Mouse (Mus musculus) megakaryocyte, embryonic 14.5 days (primary cell): ENCODE data around the gene Foxo3.

Experiments
- FLI1 ChIP-seq: IDR thresholded peaks from 2 replicates; pipeline ENCODE4 v1.6.1; 2012; ENCODE audit warnings: low read length, inconsistent platforms, mixed read lengths
- GATA1 ChIP-seq: IDR thresholded peaks from 3 replicates; pipeline ENCODE4 v1.6.1; 2012; ENCODE audit warnings: mixed read lengths, low read length, inconsistent platforms, borderline replicate concordance

DNA sequence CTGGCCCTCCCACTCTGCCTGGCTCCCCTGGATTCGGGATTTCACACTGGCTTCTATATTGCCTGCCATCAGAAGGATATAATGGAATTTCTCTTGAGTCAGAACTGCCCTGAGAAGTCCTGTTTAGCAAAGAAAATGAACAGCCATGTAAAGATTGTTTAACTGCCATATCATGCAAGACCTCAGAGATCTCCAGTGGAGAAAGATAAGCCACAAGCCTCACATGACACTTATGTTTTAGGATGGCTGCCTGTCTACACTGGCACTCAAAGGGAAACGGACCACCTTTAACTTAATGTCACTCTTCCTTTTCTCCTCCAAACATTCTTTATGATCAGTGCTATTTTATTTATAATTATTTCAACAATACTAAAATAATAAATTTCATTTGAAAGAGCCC, 26.6 kb downstream of the Foxo3 start:
- TF ChIP-seq GATA1, result no peak
- no peak for TF ChIP-seq FLI1
